Mouse (Mus musculus): ENCODE measurements around the gene Nr3c2. TPM values are rescaled to one million over a fixed set of nuclear protein-coding genes. Genes with fewer than 3 reads are reported as not detected.

Nr3c2 gene
- total and polyA plus RNA-seq, 3 experiments, result 4.4 to 14.7 (median 13.1) TPM

GRCm38 (mm10) chr8:76971761-76972404, 72.6 kb downstream of the Nr3c2 start:
- DNase-seq, result no peak

GRCm38 (mm10) chr8:76972947-76973552, 73.8 kb downstream of the Nr3c2 start:
- no peak for DNase-seq

GRCm38 (mm10) chr8:76977907-76978306, 78.7 kb downstream of the Nr3c2 start:
- DNase-seq, result no peak

- no peak for DNase-seq
Measured at GRCm38 (mm10) chr8:76984082-76984481, 84.8 kb downstream of the Nr3c2 start.

GRCm38 (mm10) chr8:76984851-76985250, 85.6 kb downstream of the Nr3c2 start:
- DNase-seq, result no peak

- DNase-seq, result no peak
Measured at GRCm38 (mm10) chr8:76987876-76988275, 88.6 kb downstream of the Nr3c2 start.

- DNase-seq, result no peak
Measured at GRCm38 (mm10) chr8:76998276-76998675, 99.0 kb downstream of the Nr3c2 start.

- DNase-seq, result no peak
Measured at GRCm38 (mm10) chr8:77009425-77009824, 110.2 kb downstream of the Nr3c2 start.

- no peak for DNase-seq
Measured at GRCm38 (mm10) chr8:77011985-77012384, 112.7 kb downstream of the Nr3c2 start.

GRCm38 (mm10) chr8:77012641-77013040, 113.4 kb downstream of the Nr3c2 start:
- DNase-seq, result no peak

- no peak for DNase-seq
Measured at GRCm38 (mm10) chr8:77016713-77017112, 117.5 kb downstream of the Nr3c2 start.

GRCm38 (mm10) chr8:77023837-77024710, 124.8 kb downstream of the Nr3c2 start:
- no peak for DNase-seq

- DNase-seq, result no peak
Measured at GRCm38 (mm10) chr8:77031213-77031612, 132.0 kb downstream of the Nr3c2 start.

- DNase-seq, result no peak
Measured at GRCm38 (mm10) chr8:77033706-77034464, 134.6 kb downstream of the Nr3c2 start.

- no peak for DNase-seq
Measured at GRCm38 (mm10) chr8:77034465-77034829, 135.2 kb downstream of the Nr3c2 start.

GRCm38 (mm10) chr8:77041214-77041613, 142.0 kb downstream of the Nr3c2 start:
- DNase-seq, result no peak

GRCm38 (mm10) chr8:77044849-77045248, 145.6 kb downstream of the Nr3c2 start:
- no peak for DNase-seq

GRCm38 (mm10) chr8:77045711-77046110, 146.5 kb downstream of the Nr3c2 start:
- no peak for DNase-seq

- DNase-seq, result no peak
Measured at GRCm38 (mm10) chr8:77046217-77046616, 147.0 kb downstream of the Nr3c2 start.

GRCm38 (mm10) chr8:77046731-77047130, 147.5 kb downstream of the Nr3c2 start:
- no peak for DNase-seq

- DNase-seq, result no peak
Measured at GRCm38 (mm10) chr8:77051399-77052275, 152.4 kb downstream of the Nr3c2 start.
